Mouse (Mus musculus) testis, postnatal 14 days (tissue): ENCODE measurements around the gene Sctr.

ENCODE experiments used
- DNase-seq: peaks from one replicate; pipeline ENCODE4 v3.0.0; 2021; ENCODE audit warnings: low spot score

The Sctr gene

GRCm38 (mm10) chr1:120070168-120070567 is 63.5 kb downstream of the Sctr start:
- DNase-seq, result no peak

- no peak for DNase-seq
Observed at GRCm38 (mm10) chr1:120071133-120071532, 64.4 kb downstream of the Sctr start.

GRCm38 (mm10) chr1:120072900-120073299 is 66.2 kb downstream of the Sctr start:
- DNase-seq, result no peak

- peak; percentile 34 for DNase-seq
Observed at GRCm38 (mm10) chr1:120073519-120074306, 67.0 kb downstream of the Sctr start, which contains the start of gene Tmem37. Gene Tmem37, minus strand, starts transcription at chr1:120074074.

GRCm38 (mm10) chr1:120074307-120074702 is 67.6 kb downstream of the Sctr start:
- DNase-seq, result no peak

- DNase-seq, result no peak
Observed at GRCm38 (mm10) chr1:120074931-120075330, 68.2 kb downstream of the Sctr start.

- no peak for DNase-seq
Observed at GRCm38 (mm10) chr1:120075507-120075906, 68.8 kb downstream of the Sctr start.

- DNase-seq, result no peak
Observed at GRCm38 (mm10) chr1:120077746-120078410, 71.2 kb downstream of the Sctr start.

GRCm38 (mm10) chr1:120080632-120081031 is 73.9 kb downstream of the Sctr start:
- DNase-seq, result no peak

GRCm38 (mm10) chr1:120082957-120083585 is 76.4 kb downstream of the Sctr start:
- no peak for DNase-seq

- DNase-seq, result no peak
Observed at GRCm38 (mm10) chr1:120083921-120084517, 77.3 kb downstream of the Sctr start.

GRCm38 (mm10) chr1:120085696-120086095 is 79.0 kb downstream of the Sctr start:
- DNase-seq, result no peak

GRCm38 (mm10) chr1:120086644-120087043 is 80.0 kb downstream of the Sctr start:
- no peak for DNase-seq

GRCm38 (mm10) chr1:120089180-120089579 is 82.5 kb downstream of the Sctr start:
- DNase-seq, result no peak

- DNase-seq, result no peak
Observed at GRCm38 (mm10) chr1:120090880-120091570, 84.3 kb downstream of the Sctr start.

GRCm38 (mm10) chr1:120093482-120094134 is 86.9 kb downstream of the Sctr start:
- DNase-seq, result peak; percentile 81

- no peak for DNase-seq
Observed at GRCm38 (mm10) chr1:120094920-120095319, 88.2 kb downstream of the Sctr start.

GRCm38 (mm10) chr1:120098327-120098726 is 91.6 kb downstream of the Sctr start:
- DNase-seq, result no peak

- no peak for DNase-seq
Observed at GRCm38 (mm10) chr1:120099483-120099882, 92.8 kb downstream of the Sctr start.

- DNase-seq, result no peak
Observed at GRCm38 (mm10) chr1:120100456-120101226, 93.9 kb downstream of the Sctr start.

- DNase-seq, result no peak
Observed at GRCm38 (mm10) chr1:120101227-120101609, 94.5 kb downstream of the Sctr start.
